Mouse (Mus musculus) CH12.LX (cell line): Measurements from ENCODE around the gene Rnf5.

Source experiments
- BHLHE40 ChIP-seq: IDR thresholded peaks from 2 replicates; pipeline ENCODE4 v1.6.1; 2011; ENCODE audit warnings: mild to moderate bottlenecking, low read depth, low read length, improper control_type of control experiment
- CTCF ChIP-seq, 2 experiments: IDR thresholded peaks in 1 of 2; conservative IDR thresholded peaks in 1 of 2; 2 replicates each; pipeline ENCODE4 v1.5.1; 2011 to 2012; ENCODE audit warnings: low read depth in 2 of 2, low read length in 2 of 2, improper control_type of control experiment in 1 of 2, inconsistent platforms in 1 of 2, mild to moderate bottlenecking in 1 of 2, moderate library complexity in 1 of 2
- EP300 ChIP-seq: IDR thresholded peaks from 2 replicates; pipeline ENCODE4 v1.6.1; 2011; ENCODE audit warnings: low read length, improper control_type of control experiment
- MAX ChIP-seq: IDR thresholded peaks from 2 replicates; pipeline ENCODE4 v1.6.1; 2011; ENCODE audit warnings: low read length, improper control_type of control experiment
- MEF2A ChIP-seq: IDR thresholded peaks from 2 replicates; pipeline ENCODE4 v1.6.1; 2014; ENCODE audit warnings: low read depth, mild to moderate bottlenecking, inconsistent platforms, low read length, improper control_type of control experiment, borderline replicate concordance
- MXI1 ChIP-seq: IDR thresholded peaks from 2 replicates; pipeline ENCODE4 v1.6.1; 2011; ENCODE audit warnings: mild to moderate bottlenecking, low read depth, low read length, improper control_type of control experiment
- MYC ChIP-seq: IDR thresholded peaks from 2 replicates; pipeline ENCODE4 v1.6.1; 2011; ENCODE audit warnings: low read depth, mild to moderate bottlenecking, improper control_type of control experiment, low read length
- NELFE ChIP-seq: IDR thresholded peaks from 2 replicates; pipeline ENCODE4 v1.6.1; 2011; ENCODE audit warnings: low read depth, low read length, improper control_type of control experiment
- POLR2A ChIP-seq: IDR thresholded peaks from 2 replicates; pipeline ENCODE4 v1.6.1; 2011; ENCODE audit warnings: low read depth, mild to moderate bottlenecking, improper control_type of control experiment, low read length
- USF1 ChIP-seq: IDR thresholded peaks from 2 replicates; pipeline ENCODE4 v1.6.1; 2014; ENCODE audit warnings: low read depth, mild to moderate bottlenecking, inconsistent platforms, low read length, improper control_type of control experiment
- USF2 ChIP-seq: conservative IDR thresholded peaks from 2 replicates; pipeline ENCODE4 v1.6.1; 2011; ENCODE audit warnings: low read depth, low read length, improper control_type of control experiment
- ZKSCAN1 ChIP-seq: IDR thresholded peaks from 2 replicates; pipeline ENCODE4 v1.6.1; 2012; ENCODE audit warnings: low read depth, inconsistent platforms, low read length, improper control_type of control experiment, borderline replicate concordance
- ZMIZ1 ChIP-seq: IDR thresholded peaks from 2 replicates; pipeline ENCODE4 v1.6.1; 2012; ENCODE audit warnings: low read depth, mild to moderate bottlenecking, inconsistent platforms, low read length, improper control_type of control experiment

DNA sequence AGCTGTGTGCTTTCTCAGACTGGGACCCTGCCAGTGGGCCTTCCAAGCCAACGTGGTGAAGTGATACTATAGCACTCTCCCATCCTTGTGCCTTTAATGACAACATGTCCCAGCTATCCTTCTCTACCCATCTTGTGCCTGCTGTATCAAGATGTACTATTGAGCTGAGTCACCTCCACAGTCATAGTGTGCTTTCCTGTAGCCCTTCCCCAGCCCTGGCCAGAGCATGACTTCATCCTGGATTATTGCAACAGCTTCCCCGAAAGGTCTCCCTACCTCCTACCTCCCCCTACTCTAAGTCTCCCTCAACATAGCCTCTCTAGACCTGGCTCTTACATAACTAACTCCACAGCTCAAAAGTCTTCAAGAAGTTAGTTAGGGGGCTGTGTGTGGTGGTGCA lies 32.2 kb upstream of the Rnf5 start:
- no peak for TF ChIP-seq CTCF (conservative IDR thresholded peaks at IDR 0.05 in 1 of 2, IDR thresholded peaks at IDR 0.05 in 1 of 2; ENCODE audit: low read depth in 2 of 2, low read length in 2 of 2)
- TF ChIP-seq ZMIZ1 = no peak
- no peak for TF ChIP-seq POLR2A
- TF ChIP-seq USF1 = no peak
- no peak for TF ChIP-seq NELFE
- no peak for TF ChIP-seq MEF2A
- TF ChIP-seq EP300 = no peak
- no peak for TF ChIP-seq ZKSCAN1
- TF ChIP-seq USF2 = no peak
- no peak for TF ChIP-seq MXI1
- TF ChIP-seq MAX = no peak
- TF ChIP-seq MYC = no peak
- no peak for TF ChIP-seq BHLHE40
